Mouse (Mus musculus) spleen, adult 2 months (tissue): ENCODE results near the gene Zfhx2.

Experiments used
- CTCF ChIP-seq: fragments of 200-500 bp; IDR thresholded peaks from 2 replicates; pipeline ENCODE4 v1.5.1; 2011; ENCODE audit warnings: mild to moderate bottlenecking, inconsistent platforms; ENCODE audit not compliant: insufficient read depth, insufficient read length, insufficient replicate concordance; ENCODE audit errors: extremely low read depth
- POLR2A ChIP-seq: fragments of 200-500 bp; IDR thresholded peaks from 2 replicates; pipeline ENCODE4 v1.6.1; 2011; ENCODE audit warnings: low read depth, low read length, inconsistent platforms

GRCm38 (mm10) chr14:55110076-55110475, 18.0 kb upstream of the Zfhx2 start:
- TF ChIP-seq CTCF: no peak
- TF ChIP-seq POLR2A: no peak
